Mouse (Mus musculus) T-helper 1 cell (primary cell): ENCODE data around the gene Tent5c.

Experiments used
- in situ Hi-C: fragments of 300-600 bp; cut with MboI, MseI; formaldehyde crosslinking; loops from one replicate; pipeline ENCODE4 v1.15.1; 2025; ENCODE audit warnings: high pct_unique_total_duplicates

The Tent5c gene

DNA sequence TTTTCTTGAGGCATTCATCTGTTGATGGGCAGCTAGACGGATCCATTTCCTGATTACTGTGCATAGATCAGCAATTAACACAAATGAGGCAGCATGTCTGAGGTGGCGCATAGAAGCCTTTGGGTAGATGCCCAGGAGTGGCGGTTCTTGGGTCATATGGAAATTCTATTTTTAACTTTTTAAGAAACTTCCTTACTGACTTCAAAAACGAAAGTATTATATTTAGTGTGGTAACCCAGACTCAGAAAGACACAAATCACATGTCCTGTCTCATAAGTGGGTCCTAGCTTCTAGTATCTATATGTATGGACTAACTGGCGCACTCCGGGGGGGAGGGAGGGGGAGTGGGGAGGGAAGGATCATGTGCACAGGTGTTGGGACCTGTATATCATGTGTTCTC lies 46.6 kb downstream of the Tent5c start:
- in situ Hi-C loops, result loop anchor here (5.0 kb wide), 1 partner anchor 45 kb away; the partner anchor contains the start of gene Tent5c

DNA sequence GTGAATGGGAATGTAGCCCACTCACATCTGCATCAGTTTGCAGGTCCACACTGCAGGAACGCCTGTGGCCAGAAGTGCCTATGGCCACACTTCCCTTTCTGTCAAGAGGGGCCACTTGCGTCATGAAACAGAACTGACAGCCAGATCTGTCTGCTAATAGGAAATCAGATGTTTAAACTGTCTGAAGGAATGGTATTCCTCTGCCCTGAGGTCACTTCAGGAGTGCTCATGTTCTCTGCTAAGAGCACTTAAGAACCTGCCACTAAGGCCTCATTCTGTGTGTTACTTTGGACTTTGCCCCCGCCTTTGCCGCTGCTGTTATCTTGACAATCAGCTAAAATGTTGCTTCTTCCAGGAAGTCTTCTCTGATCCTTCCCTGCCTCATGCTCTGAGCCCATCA lies 48.4 kb downstream of the Tent5c start:
- in situ Hi-C loops, result loop anchor here (5.0 kb wide), 1 partner anchor 47 kb away; the partner anchor contains the start of gene Tent5c

DNA sequence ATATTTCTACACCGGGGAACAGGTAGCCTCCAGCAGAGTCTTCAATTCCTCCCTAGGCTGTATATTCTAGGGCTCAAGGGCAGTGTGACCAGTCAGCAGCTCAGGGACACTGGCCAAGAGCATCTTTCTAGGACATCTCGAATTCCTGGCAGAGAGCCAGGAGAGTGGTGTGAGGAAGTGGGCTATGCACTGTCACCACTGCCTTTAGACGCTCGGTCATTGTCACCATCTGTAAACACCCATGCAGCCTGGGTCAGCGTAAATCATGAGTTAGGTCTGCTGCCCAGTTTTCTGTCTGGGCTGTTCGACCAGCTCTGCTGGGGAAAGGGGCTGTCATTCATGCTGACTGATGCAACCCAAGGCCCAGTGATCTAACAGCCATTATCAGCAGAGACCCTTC lies 49.1 kb downstream of the Tent5c start:
- in situ Hi-C loops, result loop anchor here (5.0 kb wide), 1 partner anchor 47 kb away; the partner anchor contains the start of gene Tent5c

DNA sequence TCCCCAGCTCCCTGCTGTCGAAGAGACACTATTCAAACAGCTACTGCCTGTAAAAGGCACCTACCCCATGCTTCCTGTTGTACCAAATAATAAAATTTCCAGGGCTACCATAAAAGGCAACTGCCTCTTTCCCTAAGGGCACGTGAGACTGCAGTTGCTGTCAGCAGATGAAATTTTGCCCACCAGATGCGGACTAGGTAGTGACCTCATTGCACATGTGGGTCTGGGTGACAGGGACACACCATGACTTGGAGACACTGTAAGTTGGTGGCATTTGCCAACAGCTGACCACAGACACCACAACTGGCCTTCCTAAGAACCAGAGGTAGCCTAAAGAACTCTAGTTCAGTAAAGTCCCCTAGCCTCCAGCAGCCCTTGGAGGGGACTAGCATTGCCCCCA lies 50.0 kb downstream of the Tent5c start:
- in situ Hi-C loops, result no loop called here

DNA sequence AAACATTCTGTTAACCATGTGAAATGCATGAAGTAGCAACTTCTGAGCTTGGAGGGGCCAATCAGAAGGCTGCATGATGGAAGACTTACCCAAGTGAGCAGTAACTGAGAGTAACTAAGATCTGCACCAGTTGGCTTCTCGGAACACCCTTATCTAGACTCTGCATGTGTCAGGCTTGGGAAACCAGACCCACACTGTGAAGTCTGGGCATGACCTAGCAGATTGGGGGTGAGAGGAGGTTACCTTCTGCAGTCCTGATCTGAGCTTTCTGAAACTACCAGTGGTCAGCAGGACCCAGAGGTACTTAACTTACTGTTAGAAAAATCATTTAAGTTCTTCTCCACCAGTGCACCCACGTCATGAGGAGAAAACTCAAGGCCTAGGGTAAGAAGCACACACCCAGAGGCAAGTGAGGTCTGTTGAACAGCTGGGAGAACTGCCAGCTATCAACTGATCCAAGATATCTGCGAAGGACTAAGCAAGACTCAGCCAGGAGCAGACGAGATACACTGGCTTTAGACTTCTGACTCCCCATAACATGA lies 50.6 kb downstream of the Tent5c start:
- in situ Hi-C loops, result no loop called here

DNA sequence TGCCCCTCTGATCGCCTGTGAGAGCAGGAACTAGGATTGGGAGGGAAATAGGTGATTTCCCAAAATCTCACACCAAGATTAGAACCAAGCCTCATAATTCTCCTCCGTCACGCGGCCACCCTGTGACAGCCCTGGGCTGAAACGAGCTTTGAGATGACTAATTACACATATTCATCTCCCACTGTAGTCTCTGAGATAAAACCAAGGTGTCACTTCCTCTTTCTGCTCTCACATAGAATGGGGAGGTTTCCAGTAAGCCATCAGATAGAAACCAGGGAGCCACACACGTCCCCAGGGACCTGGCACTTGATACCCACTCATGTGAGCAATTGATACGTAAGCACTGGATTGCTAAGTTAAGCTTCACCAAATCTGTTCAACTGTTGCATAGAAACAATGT lies 52.4 kb downstream of the Tent5c start:
- in situ Hi-C loops, result no loop called here

DNA sequence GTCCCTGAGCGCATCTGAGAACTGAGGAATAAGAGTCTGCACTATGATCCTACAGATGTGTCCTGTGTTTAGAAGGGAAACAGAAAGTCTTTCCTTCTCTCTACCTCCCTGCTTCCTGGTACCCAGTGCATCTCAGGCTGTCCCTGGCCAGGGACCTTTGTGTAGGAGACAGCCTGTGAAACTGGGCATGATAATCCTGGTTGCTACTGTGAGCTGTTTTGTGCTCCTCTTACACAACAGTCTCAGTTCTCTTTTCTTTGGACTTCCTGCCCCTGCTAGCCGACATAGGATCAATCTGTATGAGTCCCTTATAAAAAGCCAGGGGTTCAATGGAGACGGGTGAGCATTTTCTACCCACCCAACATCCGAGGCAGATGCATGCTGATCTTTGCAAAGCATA lies 57.4 kb downstream of the Tent5c start:
- in situ Hi-C loops, result loop anchor here (5.0 kb wide), 1 partner anchor 256 kb away; the partner anchor contains the start of gene Man1a2

DNA sequence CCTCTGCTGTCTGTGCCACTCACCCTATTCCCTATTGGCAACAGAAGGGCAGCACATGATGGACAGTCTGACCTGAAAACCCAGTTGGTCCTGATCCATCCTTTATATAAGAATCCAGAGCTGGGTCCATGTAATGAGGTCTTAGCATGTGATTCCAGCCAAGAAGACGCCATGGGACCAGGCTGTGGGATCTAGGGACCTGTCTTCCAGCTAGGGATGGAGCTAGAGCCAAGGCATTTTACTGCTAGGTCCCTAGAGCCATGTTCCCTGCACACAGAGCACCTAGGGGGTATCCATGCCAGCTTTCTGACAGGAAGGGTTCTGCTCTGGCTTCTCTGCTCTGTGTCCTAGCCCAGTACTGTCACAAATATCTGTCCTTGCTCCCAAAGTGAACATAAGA lies 58.4 kb downstream of the Tent5c start:
- in situ Hi-C loops, result loop anchor here (5.0 kb wide), 1 partner anchor 257 kb away; the partner anchor contains the start of gene Man1a2

DNA sequence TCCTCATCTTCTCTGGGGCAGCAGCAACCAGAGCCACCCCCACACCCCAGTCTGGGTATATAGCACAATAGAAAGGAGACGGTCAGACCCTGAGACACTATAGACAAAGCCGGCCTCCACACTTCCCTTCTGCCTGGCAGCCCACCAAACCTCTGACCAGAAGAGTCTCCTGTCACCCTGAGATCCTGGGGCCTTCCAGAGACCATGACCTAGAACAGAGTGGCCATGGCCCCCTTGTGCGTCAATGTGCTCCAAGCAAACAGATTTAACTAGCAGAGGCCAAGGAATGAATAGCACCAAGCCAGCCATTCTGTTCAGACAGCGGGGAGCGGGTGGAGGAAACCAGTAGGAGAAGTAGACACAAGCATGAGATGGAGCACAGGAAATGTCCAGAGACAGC lies 59.0 kb downstream of the Tent5c start:
- in situ Hi-C loops, result loop anchor here (5.0 kb wide), 1 partner anchor 257 kb away; the partner anchor contains the start of gene Man1a2

DNA sequence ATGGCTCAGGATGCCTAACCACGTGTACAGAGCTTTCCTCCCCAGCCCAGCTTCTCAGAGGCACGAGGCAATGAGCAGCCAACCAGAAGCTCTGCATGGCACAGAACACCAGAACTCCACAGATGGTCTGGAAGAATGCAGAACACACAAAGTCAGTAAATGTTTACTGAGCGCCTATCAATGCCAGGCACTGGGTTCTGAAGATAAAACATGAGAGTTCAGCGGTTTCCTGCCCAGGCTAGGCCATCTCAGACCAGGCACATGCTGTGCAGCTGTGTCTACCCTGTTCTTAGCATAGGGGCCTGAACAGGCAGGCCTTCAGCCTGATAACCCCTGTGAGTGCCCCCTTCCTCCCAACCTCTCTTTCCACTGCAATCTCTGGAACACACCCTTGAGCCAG lies 59.5 kb downstream of the Tent5c start:
- in situ Hi-C loops, result loop anchor here (5.0 kb wide), 1 partner anchor 258 kb away; the partner anchor contains the start of gene Man1a2

DNA sequence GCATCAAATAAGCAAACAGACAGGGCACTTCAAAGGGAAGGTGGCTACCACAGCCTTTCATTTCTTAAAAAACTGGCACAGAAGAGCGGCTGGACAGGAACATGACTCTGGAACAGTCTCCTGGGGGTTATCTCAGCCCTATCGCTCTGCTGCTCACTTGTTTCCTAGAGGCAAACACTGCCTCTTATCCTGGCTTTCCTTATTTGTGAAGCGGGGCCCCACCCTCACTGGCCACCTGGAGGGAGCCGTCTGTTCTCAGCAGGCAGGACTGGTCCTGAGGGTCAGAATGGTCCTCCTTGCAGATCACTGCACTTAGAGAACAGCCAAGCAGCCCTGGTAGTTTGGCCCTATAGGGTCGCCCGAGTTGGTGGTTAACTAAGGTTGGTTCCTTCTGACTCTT lies 61.6 kb downstream of the Tent5c start:
- in situ Hi-C loops, result no loop called here

DNA sequence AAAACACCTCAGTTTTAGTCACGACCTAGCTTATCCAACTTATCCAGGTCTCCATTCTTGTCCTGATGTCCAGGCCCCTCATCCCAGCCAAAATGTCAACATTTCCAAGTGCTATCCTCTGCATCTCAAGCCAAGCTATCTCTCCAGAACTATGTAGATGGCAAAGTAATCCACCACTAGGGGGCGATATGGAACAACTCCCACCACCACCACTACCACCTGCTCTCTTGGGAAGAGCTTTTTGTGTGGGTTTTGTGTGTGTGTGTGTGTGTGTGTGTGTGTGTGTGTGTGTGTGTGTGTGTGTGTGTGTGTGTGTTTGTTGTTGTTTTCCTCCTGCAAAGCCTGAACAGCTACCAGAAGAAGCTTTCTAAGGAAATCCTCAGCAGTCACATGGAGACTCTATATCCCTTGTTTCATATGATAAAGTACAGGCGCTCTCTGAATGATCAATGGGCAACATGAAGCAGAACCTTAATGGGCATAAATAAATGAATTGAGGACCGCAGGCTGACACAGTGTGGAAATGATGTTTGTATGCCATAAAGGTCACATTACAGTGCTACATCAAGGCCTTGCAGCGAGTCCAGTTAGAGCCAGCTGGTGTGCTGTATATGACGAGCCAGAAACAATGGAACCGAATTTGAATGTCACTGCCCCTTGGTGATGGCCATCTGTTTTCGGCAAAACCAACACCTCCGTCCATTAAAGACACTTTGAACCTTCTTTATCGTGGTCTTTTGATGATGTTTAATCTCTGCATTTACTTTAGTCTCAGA lies 66.5 kb downstream of the Tent5c start:
- in situ Hi-C loops, result loop anchor here (5.0 kb wide), 1 partner anchor 130 kb away; no protein-coding TSS in a partner anchor

DNA sequence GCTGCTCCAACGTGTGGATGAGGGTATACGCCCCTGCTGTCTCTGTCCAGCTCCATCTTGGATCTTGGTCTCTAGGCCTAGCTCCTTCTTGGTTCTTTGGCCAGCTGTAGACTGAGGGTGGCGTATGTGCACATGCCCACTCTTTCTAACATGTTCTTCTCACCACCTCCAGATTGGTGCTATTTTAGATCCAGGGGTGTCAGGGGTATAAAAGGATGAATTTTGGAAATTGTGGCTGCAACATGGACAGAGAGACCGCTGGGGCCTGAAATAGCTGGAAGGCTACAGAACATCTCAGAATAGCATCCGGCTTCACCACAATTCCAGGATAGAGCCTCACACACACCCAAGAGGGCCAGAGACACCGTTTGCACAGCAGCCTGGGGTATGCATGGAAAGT lies 67.8 kb downstream of the Tent5c start:
- in situ Hi-C loops, result loop anchor here (5.0 kb wide), 1 partner anchor 131 kb away; no protein-coding TSS in a partner anchor

DNA sequence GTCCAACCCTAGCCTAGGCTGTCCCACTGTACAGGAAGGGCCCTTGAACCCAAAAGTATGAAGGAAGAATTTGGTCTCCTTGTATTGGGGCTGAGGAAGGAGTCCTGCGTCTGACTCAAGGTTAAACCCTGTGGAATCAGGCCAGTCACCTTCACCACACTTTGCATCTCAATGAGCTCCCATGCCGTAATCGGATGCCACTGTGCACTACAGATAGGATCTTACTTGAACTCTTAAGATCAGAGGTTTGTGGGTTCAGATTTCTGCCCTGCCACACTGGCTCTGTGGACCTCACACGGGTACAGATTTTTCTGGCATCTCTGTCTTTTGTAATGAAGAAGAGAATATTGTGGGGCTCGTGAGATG lies 68.5 kb downstream of the Tent5c start:
- in situ Hi-C loops, result loop anchor here (5.0 kb wide), 1 partner anchor 132 kb away; no protein-coding TSS in a partner anchor

DNA sequence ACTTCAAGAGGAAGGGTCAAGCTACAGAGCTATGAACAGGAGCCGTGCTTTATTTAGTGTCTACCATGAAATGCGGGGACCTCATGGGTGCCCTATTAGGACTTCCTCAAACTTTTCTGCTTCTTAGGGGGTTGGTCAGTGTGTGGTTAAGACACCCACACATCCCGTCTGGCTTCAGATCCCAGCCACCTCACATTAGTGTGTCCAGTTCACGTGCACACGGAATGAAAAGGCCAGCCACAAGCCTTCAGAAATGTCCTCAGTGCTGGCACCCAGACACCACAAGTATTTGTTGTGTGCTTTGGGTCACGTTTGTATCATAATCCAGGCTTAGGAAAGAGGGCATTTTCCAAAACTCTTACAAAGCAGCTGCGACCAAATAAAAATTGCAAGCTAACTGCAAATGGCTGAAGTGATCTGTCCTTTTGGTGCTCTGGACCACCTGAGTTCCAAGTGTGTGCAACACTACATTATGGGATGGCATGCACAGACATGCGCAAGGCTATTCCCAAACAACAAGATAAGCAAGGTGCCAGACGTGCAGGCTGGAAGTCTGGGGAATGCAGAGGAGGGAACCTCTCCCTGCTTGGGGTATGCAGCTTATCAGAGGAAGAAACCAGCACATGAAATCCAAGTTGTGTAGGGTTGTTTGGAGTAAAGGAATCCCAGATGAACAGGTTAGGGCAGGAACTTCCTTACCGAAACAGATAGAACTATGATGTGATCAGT lies 69.0 kb downstream of the Tent5c start:
- in situ Hi-C loops, result loop anchor here (5.0 kb wide), 1 partner anchor 132 kb away; no protein-coding TSS in a partner anchor

DNA sequence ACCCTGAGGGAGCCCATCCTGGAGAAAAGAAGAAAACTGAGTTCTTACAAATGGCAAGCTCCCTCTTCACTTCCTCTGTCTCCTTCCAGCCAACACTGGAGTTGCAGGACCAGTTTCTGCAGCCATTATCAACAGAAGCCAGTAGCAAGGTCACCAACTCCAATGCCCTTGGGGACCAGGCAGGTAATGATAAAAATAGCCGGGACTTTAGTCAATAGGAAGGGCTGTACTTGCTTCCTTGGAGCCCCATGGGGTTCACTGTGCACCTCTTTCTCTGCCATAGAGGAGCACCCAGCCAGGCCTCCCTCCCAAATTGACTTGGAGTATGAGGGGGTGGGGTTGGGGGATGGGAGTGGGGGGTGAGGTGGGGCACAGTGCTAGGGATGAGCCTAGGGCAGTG lies 70.7 kb downstream of the Tent5c start:
- in situ Hi-C loops, result no loop called here

DNA sequence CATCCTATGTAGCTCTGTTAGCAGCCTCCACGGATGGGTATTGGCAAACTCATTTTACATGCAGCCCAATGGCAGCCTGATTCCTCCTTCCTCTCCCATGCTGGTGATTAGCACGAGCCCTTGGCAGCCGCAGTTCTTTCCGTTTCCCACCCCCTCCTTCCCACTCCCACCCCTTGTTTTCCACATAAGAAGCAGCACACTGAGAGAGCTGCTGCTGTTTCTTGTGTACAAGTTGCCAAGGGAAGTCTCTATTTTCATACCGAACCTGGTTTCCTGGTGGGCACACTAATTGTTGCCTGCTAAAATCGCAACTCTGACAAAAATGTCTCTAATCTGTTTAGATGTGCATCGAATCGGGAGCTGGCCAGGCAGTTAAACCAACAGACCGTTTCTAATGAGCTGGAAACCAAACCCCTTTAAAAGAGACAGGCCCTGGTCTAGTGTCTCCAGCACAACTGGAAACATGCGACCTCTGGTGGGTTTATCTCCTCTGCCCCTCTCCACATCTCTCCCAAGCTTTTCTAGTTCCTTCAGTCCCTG lies 71.3 kb downstream of the Tent5c start:
- in situ Hi-C loops, result no loop called here

DNA sequence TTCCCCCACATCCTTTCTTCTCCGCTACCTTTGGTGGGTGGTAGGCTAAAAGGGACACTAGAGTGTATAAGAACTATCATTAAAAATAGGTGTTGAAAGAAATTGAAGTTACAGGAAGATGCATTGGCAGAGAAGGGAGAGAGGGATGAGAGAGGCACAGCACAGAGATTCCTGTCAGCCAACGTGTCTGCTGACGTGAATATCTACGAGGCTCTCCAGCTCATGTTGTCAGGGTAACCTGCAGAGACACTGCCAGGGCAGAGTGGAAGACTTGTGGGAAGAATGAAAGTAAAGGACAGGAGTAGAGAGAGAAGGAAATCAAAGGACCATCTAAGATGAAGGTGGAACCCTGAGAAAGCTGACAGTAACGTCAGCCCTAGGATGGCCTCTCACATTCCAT lies 73.5 kb downstream of the Tent5c start:
- in situ Hi-C loops, result no loop called here

DNA sequence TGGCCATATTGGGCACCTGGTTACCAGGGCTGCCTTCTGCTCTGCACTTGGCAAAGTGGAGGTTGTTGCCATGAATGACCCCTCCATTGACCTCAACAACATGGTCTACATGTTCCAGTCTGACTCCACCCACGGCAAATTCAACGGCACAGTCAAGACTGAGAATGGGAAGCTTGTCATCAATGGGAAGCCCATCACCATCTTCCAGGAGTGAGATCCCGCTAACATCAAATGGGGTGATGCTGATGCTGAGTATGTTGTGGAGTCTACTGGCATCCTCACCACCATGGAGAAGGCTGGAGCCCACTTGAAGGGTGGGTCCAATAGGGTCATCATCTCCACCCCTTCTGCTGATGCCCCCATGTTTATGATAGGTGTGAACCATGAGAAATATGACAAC lies 75.5 kb downstream of the Tent5c start:
- in situ Hi-C loops, result loop anchor here (5.0 kb wide), 1 partner anchor 51 kb away; no protein-coding TSS in a partner anchor

DNA sequence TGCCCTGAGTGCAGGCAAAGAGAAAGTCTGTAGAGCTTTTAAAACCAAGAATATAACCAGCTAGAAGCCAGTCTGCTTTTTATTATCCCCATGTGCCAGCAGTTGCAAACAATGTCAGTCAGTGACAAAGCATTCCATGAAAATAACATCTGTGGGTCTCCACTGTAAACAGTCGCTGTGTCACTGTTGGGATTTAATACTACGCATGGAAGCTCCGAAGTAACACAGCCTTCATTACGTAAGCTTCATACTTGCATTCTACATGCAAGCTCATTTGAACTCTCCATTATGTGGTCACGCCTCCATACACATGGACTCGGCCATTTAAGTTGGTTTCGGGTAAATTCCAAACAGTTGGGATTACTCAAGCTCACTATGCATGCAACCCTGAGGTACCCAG lies 77.2 kb downstream of the Tent5c start:
- in situ Hi-C loops, result loop anchor here (5.0 kb wide), 1 partner anchor 50 kb away; no protein-coding TSS in a partner anchor

DNA sequence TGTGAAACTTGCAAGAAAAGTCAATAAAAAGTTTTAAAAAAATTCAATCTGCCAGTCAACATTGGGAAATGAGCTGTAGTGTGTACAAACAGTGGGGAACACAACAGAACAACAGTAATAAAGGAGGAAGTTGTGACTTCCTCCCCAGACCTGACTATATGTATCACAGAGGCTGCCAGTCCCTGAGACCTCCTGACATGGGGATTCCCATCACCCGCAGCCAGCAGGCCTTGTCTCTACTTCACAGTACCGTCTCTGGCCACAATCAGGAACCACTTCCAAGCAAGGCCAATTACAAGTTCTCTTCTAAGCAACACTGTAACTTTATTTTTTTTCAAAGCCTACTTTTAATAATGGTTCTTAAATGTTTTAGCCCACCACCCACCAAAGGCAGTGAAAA lies 79.8 kb downstream of the Tent5c start:
- in situ Hi-C loops, result no loop called here
